Mouse (Mus musculus): ENCODE data around the gene Aimp2. TPM values are rescaled to one million over a fixed set of nuclear protein-coding genes. Genes with fewer than 3 reads are reported as not detected.

Aimp2 gene
- total RNA-seq (2021) = 10 to 100 TPM; 32.2 to 33.4 TPM
- long read RNA-seq, experiment 1, transcript Aimp2-202 (4 exons, 1,073 nt) = minor isoform, 11 of 29 reads
- long read RNA-seq, experiment 1, transcript Aimp2-201 (4 exons, 1,185 nt) = major isoform, 17 of 29 reads
- long read RNA-seq, experiment 1, partial matches to known transcripts = 0 of 29 reads
- long read RNA-seq, experiment 1, other reads (novel, unspliced or antisense) = 1 of 29 reads
- long read RNA-seq, experiment 2, transcript Aimp2-201 (4 exons, 1,185 nt) = major isoform, 7 of 8 reads
- long read RNA-seq, experiment 2, partial matches to known transcripts = 0 of 8 reads
- long read RNA-seq, experiment 2, other reads (novel, unspliced or antisense) = 0 of 8 reads

DNA sequence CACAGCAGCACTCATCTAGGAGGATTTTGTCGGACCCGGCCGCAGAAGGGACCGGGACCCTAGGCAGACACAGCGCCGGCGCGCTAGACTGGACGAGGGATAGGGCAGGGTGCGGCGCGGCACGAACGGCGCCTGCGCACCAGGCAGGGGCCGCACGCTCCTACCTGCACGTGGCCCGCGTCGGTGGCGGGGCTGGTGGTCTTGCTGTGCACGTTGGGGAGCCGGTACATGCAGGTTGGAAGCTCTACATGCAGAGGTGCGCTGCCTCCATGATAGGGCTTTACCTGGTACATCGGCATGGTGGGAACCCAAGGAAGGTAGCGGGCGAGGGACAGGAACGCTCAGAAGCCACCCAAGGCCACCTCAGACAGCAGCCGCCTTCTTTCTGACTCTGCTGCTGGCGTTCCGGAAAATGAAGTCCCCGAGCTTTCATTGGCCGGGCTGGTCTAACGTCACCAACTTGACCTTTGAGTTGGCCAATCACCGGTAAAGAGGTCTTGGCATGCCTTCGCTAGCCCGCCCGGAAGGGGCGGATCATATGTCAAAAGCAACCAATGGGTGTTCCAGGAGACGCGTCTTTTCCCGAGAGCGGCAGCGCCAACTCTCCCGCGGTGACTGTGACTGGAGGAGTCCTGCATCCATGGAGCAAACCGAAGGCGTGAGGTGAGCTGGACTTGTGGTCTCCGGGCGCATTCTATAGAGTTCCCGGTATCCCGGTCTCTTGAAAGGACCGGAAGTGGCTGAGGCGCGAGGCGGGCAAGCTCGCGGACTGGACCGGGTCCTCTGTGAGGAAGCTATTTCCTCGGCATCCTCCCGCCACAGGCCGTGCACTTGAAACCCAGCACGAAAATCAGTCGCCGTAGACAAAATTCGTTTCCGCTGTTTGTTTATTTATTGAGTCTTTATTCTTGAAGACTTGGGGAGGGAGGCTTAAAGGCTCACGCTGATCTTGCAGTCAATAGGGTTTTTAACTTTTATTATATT lies at the start of gene Aimp2, which contains the start of gene Pms2:
Gene Aimp2, minus strand, starts transcription at position 431 of the 984 bp plus-strand sequence.
Gene Pms2, plus strand, starts transcription at position 548 of the 984 bp plus-strand sequence.
- DNase-seq = peak; percentile 97 to 98

DNA sequence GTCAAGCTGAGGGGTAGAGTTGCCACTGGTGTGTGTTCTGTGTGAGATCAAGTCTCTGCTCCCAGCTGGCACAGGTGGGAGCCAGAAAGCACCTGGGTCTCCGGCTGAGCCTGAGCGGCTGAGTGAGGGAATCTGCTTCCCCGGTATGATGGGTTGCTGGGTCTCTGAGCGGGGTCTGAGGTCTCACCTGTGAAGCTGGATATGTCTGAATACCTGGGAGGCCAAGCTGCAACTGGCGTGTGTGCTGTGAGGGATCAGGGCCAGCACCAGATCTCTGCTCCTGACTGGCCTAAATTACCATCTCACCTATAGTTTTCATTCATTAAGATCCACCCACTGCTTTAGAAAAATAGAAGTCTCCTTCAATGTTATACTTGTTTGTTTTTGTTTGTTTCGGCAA lies 47.5 kb upstream of the Aimp2 start:
- no peak for DNase-seq

DNA sequence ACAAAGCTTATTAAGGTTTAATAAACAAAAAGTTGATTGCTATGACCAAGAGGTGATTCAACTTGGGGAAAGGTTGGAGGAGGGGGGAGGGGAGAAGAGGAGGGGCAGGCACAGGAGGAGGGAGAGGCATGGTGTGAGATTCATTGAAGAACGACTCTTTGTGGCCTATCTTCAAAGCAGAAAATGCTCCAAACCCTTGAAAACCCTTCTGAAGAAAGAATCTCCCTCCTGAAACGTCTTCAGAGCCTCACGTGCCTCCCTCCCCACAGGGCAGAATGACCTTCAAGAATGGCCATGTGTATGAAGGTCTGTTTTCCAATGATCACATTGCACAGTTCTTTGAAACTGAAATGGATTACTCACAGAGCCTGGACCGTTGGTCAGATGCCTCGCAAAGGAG lies 40.4 kb upstream of the Aimp2 start:
- no peak for DNase-seq

DNA sequence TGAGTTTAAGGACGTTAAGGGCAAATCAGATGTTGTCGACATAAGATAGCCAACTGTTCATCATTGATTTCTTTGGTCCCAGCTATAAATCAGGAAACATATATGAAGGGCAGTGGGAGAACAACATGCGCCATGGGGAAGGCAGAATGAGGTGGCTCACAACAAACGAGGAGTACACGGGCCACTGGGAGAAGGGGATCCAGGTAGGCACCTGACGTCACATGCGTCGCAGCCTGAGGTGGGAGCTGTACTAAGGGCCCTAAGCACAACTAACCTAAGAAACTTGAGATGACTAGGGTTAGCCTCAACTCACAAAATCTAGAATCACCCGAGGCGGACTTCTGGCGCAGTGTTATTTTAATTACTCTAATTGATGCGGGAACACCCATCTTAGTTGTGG lies 38.7 kb upstream of the Aimp2 start:
- DNase-seq = no peak

- no peak for DNase-seq
Measured at GRCm38 (mm10) chr5:143943231-143944125, 33.8 kb upstream of the Aimp2 start.

DNA sequence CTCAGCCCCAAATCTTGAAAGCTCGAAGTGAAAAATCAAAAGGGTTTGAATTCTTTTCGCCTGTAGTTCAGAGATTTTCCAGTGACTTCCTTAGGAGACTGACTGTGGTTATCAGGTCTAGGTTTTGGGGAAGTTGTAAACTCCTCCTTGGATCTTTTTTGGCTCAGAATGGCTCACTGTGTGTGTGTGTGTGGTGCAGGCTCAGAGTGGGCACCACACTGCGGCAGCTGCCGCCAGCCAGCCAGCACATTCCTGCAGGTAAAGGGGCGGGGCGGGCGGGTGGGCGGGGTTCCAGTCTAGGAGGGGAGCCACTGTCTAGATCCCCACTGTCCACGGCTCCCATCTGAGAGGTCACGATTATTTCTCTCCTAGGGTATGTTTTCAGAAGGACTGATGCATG lies 31.9 kb upstream of the Aimp2 start:
- no peak for DNase-seq

DNA sequence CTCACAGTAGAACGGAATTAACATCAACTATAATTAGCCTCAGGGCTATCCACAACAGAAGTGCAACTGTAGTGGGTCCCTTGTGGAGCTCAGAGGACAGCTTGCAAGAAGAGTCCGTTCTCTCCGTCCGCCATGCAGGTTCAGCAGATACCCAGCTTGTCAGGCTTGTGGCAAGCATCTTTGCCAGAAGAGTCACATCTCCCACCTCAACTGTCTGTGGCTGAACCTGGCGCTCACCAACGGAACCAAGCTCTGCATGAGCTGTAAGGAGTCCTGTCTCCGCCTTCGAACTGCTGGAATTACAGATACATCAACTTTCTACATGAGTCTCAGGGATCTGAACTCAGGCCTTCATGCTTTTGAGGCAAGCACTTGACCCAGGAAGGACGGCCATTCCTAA lies 26.5 kb upstream of the Aimp2 start:
- DNase-seq = no peak

DNA sequence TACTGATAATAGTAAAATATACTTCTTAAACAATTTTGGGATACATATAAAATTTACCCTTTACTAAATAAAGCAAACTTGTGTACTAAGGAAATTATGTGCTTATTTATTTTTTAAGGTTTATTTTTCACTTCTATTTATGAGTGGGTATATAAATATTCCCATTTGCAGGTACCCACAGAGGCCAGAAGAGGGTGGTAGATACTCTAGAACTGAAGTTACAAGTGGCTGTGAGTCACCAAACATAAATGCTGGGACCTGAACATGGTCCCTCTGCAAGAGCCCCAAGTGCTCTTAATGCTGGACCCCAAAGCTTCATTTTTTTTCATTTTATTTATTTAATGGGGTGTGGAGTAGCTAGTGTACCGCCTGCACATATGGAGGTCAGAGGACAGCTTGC lies 24.2 kb upstream of the Aimp2 start:
- no peak for DNase-seq

DNA sequence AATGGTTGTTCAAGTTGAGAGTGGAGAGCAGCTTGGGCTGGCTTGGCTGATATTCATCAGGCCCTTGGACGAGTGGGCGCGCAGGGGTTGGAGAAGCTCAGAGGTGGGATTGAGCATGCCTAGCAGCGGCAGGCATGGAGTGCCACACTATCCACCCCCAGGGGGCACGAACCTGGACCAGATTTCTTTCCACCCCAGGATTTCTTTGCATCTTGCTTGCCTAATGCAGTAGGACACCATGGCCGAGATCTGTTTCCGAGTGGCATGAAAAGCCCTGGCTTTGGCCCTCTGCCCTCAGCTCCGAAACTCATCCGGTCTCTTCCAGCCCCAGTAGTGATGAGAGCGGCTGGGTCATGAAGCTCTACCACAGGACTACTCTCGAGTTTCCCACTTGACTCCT lies 23.8 kb upstream of the Aimp2 start:
- DNase-seq = no peak

DNA sequence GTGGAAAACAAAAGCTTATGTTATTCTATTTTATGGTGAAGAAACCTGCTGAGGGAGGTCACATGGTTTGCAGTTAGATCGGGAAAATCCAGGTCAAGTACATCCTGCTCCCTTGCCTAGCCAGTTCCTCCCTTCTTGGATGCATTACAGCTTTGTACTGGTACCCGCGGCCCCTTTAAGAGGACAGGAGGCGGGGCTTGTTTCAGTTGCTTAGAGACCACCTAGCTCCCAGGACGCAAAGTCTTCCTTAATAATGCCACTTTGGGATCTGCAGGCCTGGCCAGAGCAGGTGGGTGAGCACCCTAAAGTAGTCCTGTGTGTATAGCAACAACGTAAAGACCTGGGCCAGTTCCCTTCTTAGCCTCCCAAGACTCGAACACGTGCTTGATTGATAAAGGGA lies 23.2 kb upstream of the Aimp2 start, which contains the start of gene Rsph10b:
Gene Rsph10b, plus strand, starts transcription at position 205 of the 400 bp plus-strand sequence.
- DNase-seq = no peak

DNA sequence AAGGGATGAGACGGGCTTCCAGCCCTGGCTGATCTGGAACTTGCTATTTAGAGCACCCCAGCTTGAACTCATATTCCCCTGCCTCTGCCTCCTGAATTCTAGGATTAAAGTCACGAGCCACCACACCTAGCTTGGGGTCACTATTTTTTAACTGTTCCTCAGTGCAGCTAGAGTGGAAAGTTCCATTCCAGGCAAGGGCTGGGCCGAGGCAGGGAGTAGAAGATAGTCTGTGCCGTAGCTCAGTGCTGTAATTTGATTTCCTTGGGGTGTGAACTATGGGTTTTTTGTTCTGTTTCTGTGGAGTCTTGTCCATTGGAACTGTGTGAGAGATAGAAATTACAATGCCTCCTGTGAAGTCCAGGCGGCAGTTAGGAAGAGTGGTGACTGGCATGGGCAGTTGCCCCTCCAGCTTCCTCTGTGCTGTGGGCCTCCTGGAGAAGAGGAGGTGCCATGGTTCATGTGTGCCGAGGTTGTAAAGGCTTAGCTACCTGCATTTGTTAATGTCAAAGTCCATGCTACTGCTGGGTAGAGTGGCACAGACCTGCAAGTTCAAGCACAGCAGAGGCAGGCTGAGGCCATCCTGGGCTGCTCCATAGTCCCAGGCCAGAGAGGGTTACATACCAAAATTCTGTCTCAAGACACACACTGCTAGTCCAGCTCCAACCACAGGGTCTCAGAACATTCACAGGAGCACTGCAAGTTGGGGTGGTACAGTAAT lies 22.4 kb upstream of the Aimp2 start:
- no peak for DNase-seq

- no peak for DNase-seq
Measured at GRCm38 (mm10) chr5:143930656-143931055, 21.0 kb upstream of the Aimp2 start.

- no peak for DNase-seq
Measured at GRCm38 (mm10) chr5:143929291-143929690, 19.6 kb upstream of the Aimp2 start.

DNA sequence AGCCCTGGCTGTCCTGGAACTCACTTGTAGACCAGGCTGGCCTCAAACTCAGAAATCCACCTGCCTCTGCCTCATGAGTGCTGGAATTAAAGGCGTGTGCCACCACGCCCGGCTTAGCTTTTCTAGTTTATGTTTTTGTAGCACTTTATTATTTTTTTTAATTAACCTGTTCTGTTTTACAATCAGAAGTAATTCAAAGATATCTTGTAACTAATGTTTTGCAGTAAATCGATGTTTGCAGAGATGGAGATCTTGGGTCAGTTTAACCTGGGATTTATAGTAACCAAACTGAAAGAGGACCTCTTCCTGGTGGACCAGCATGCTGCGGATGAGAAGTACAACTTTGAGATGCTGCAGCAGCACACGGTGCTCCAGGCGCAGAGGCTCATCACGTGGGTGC lies 18.2 kb upstream of the Aimp2 start, which contains the start of gene Gm42421:
Gene Gm42421, plus strand, starts transcription at position 301 of the 400 bp plus-strand sequence.
- DNase-seq = no peak

DNA sequence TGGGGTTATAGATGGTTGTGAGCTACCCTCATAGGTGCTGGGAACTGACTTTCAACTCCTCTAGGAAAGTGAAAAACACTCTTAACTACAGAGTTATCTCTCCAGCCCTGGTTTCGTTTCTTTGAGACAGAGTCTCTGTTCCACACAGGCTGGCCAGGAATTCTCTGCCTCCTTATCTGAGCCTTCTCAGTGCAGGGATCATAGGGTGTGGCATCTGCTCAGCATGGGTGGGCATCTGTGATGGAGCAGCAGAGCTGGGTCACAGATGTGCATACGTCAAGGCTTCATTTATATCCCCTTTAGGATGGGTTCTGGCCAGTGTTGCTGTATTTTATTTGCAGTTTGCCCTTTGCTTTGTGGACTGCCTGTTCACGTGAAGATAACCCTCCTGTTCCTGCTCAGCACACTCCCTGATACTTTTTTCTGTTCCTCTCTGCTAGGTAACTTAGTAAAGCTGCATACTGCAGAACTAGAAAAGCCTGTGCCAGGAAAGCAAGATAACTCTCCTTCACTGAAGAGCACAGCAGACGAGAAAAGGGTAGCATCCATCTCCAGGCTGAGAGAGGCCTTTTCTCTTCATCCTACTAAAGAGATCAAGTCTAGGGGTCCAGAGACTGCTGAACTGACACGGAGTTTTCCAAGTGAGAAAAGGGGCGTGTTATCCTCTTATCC lies 15.3 kb upstream of the Aimp2 start:
- no peak for DNase-seq

DNA sequence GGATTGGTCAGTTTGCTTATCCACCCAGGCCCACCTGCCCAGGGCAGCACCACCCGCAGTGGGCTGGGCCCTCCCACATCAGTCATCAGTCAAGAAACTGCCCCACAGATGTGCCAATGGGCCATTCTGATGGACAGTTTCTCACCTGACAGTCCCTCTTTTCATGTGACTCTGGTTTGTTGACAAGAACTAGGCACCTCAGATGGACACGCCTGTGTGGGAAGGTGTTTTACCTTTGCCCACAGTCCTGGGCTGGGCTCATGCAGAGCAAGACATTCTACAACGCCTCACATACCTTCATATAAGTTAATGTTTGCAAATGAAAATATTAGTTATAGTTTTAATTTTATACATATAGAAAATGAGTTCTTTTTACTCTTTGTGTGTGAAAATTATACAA lies 8.5 kb upstream of the Aimp2 start:
- no peak for DNase-seq

DNA sequence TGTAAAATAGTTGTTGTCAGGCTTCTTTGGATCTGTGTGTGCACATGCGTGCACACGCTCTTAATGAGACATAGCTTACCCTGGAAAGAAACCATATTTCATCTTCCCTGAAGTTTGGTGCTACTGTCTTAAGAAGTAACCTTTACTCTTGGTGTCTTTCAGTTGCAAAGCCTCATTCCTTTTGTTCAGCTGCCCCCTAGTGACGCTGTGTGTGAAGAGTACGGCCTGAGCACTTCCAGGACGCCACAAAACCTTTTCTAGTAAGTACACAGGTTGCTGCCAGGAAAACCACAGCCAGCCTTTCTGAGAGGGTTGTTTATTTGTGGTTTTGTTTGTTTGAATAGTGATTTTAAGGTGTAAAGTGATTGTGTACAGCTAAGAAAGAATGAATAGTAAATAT lies 7.8 kb upstream of the Aimp2 start:
- DNase-seq = peak; percentile 59 to 72

DNA sequence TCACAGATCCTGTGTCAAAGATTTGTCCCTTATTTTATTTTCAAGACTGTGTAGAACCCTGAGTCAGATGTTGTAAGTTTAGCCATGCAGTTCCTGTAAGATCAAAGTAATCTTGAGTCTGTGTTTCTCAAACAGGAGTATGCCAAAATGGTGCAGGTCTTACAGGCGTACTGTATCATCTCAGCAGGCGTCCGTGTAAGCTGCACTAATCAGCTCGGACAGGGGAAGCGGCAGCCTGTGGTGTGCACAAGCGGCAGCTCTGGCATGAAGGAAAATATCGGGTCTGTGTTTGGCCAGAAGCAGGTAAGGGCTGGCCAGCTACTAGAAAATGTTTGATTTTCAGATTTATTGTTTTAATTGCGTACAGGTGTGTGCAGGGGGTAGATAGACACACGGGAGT lies 6.6 kb upstream of the Aimp2 start:
- no peak for DNase-seq

GRCm38 (mm10) chr5:143908926-143909325 lies 721 bp downstream of the Aimp2 start:
- DNase-seq = no peak

DNA sequence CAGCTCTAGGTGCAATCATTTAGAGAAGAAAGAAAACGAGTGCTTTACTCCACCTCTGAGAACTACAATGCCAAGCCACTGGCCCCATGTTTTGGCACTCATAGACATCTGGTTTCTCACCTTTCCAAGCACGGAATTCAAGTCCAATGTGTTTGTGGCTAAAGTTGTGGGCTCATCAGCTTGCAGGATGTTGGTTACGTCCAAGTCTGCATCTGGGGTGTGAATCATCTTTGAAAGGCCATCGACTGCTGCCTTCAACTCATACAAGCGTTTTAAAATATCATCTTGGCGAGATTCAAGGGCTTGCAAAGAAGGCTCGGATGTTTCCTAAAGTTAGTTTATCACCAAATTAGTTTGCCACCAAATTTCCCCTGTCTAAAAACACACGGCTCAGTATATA lies 3.2 kb downstream of the Aimp2 start:
- DNase-seq = no peak

GRCm38 (mm10) chr5:143903813-143904212 lies 5.8 kb downstream of the Aimp2 start:
- DNase-seq = no peak

Measured in heart, adult 18-20 months (tissue).